Mouse (Mus musculus): ENCODE measurements around the gene Capn3. TPM values are rescaled to one million over a fixed set of nuclear protein-coding genes. Genes with fewer than 3 reads are reported as not detected.

Capn3 gene
- total RNA-seq, 2 experiments from 2014 or later: 2.8 to 2.9 TPM

Other genes with a start within 250 kb of the Capn3 start
- 1 to 10 TPM; 2.9 to 3.4 TPM for gene Pla2g4e, start 210.7 kb upstream of the Capn3 start, total RNA-seq (2021)
- gene Pla2g4d, start 166.8 kb upstream of the Capn3 start, total RNA-seq (2021): not detected
- gene Pla2g4f, start 141.9 kb upstream of the Capn3 start, total RNA-seq (2021): under 1 TPM in 1 of 2 experiments, not detected in 1; 0.10 TPM
- 10 to 100 TPM; 34.4 to 35.4 TPM for gene Vps39, start 102.9 kb upstream of the Capn3 start, total RNA-seq (2021)
- gene Ganc, start 52.1 kb upstream of the Capn3 start, total RNA-seq (2021): 10 to 100 TPM; 26.0 to 27.1 TPM
- gene Tmem87a, start 51.9 kb upstream of the Capn3 start, total RNA-seq (2021): 10 to 100 TPM; 16.2 to 17.3 TPM
- 100 to 1,000 TPM; 496 TPM for gene Zfp106, start 107.8 kb downstream of the Capn3 start, total RNA-seq (2021)
- gene Snap23, start 111.7 kb downstream of the Capn3 start, total RNA-seq (2021): 10 to 100 TPM; 59.0 to 59.7 TPM
- gene Haus2, start 153.4 kb downstream of the Capn3 start, total RNA-seq (2021): 10 to 100 TPM in 1 of 2 experiments, 1 to 10 TPM in 1; 9.9 to 11.5 TPM
- 10 to 100 TPM; 16.9 to 17.1 TPM for gene Lrrc57, start 153.5 kb downstream of the Capn3 start, total RNA-seq (2021)
- 1 to 10 TPM; 4.3 to 5.8 TPM for gene Stard9, start 173.1 kb downstream of the Capn3 start, total RNA-seq (2021)

All from heart, adult 18-20 months (tissue).